Mouse (Mus musculus) G1E-ER4 (cell line): ENCODE data around the gene Gm49322. TPM values are rescaled to one million over a fixed set of nuclear protein-coding genes. Genes with fewer than 3 reads are reported as not detected.

Experiments
- GATA1 ChIP-seq: IDR thresholded peaks from one replicate; pipeline ENCODE4 v1.8.0; 2012; ENCODE audit warnings: low read length, inconsistent platforms
- polyA plus RNA-seq: library from polyadenylated mRNA; stranded (reverse); fragments of >175 nt; gene quantifications from 2 replicates; pipeline ENCODE4 v1.2.3, GENCODE M21; 2012

Gm49322 gene
- polyA plus RNA-seq, 1 experiment = 2.0 TPM

DNA sequence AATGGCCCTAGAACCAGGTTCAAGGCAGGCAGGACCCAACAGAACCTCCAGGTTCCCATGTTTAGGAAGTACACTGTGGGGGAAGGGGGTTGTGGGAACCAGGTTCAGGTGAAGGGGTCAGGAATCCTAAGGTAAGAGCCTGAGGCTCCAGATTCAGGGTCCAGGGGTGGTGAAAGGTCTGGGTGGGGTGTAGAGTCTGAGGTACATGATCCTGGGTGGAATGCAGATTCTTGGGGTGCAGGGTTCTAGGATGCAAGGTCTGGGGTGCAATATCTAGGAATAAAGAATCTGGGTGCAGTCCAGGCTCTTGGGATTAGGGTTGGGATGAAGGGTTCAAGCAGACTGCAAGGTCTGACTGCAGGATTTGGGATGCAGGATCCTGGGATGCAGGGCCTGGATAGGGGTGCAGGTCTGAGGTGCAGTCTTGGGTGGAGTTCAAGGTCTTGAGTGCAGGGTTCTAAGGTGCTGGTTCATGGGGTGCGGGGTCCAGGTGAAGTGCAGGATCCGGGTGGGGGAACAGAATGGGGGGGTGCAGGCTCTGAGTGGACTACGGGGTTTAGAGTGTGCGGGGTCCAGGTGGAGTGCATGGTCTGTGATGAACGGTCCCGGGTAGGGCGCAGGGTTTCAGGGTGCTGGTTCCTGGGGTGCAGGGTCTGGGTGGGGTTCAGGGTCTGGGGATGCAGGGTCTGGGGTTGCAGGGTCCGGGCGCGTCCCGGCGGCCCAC is 49.7 kb downstream of the Gm49322 start:
- TF ChIP-seq GATA1 = no peak

- TF ChIP-seq GATA1 = no peak
Measured at GRCm38 (mm10) chr10:80656130-80656862, 50.5 kb downstream of the Gm49322 start.

GRCm38 (mm10) chr10:80656863-80657623 is 51.2 kb downstream of the Gm49322 start, which contains the start of gene Btbd2:
Gene Btbd2, minus strand, starts transcription at chr10:80657071.
- no peak for TF ChIP-seq GATA1

GRCm38 (mm10) chr10:80658194-80658840 is 52.5 kb downstream of the Gm49322 start:
- no peak for TF ChIP-seq GATA1

DNA sequence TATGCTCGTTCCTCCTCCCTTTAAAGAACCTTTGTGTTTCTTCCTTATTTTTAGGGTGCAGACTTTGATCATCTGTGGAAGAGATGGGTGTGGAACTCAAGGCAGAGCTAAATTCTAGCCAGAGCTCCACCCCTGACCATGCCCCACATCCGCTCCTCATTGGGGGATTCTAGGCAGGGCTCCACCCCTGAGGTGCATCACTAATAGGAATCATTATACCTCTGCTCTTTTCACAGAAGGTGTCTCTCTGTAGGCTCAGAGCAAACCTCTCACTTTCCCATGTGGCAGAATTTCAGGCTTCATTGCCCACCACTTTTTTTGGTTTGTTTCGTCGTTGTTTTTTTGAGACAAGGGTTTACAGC is 53.0 kb downstream of the Gm49322 start:
- TF ChIP-seq GATA1 = no peak

- TF ChIP-seq GATA1 = no peak
Measured at GRCm38 (mm10) chr10:80659213-80659612, 53.4 kb downstream of the Gm49322 start.

- no peak for TF ChIP-seq GATA1
Measured at GRCm38 (mm10) chr10:80661149-80661548, 55.3 kb downstream of the Gm49322 start.

GRCm38 (mm10) chr10:80663485-80664196 is 57.8 kb downstream of the Gm49322 start:
- no peak for TF ChIP-seq GATA1

GRCm38 (mm10) chr10:80664197-80665015 is 58.6 kb downstream of the Gm49322 start:
- no peak for TF ChIP-seq GATA1

- no peak for TF ChIP-seq GATA1
Measured at GRCm38 (mm10) chr10:80665016-80665380, 59.2 kb downstream of the Gm49322 start.

Other genes starting within 250 kb of the Gm49322 start
- gene Plk5, start 249.6 kb upstream of the Gm49322 start, polyA plus RNA-seq = not detected in 2 replicates
- gene Mex3d, start 218.4 kb upstream of the Gm49322 start, polyA plus RNA-seq = 44.6 and 53.8 TPM in 2 replicates
- 289 and 306 TPM in 2 replicates for gene Mbd3, start 206.5 kb upstream of the Gm49322 start, polyA plus RNA-seq
- gene Uqcr11, start 199.2 kb upstream of the Gm49322 start, polyA plus RNA-seq = 1,888 and 2,895 TPM in 2 replicates
- 960 and 1,205 TPM in 2 replicates for gene Tcf3, start 172.4 kb upstream of the Gm49322 start, polyA plus RNA-seq
- not detected in 2 replicates for gene Onecut3, start 111.2 kb upstream of the Gm49322 start, polyA plus RNA-seq
- gene Atp8b3, start 66.9 kb upstream of the Gm49322 start, polyA plus RNA-seq = 0.03 TPM in 2 replicates
- gene Rexo1, start 44.5 kb upstream of the Gm49322 start, polyA plus RNA-seq = 181 and 226 TPM in 2 replicates
- 107 and 125 TPM in 2 replicates for gene Klf16, start 28.7 kb upstream of the Gm49322 start, polyA plus RNA-seq
- gene Abhd17a, start 15.7 kb upstream of the Gm49322 start, polyA plus RNA-seq = 591 and 822 TPM in 2 replicates
- 68.3 and 79.9 TPM in 2 replicates for gene Scamp4, start 3.1 kb upstream of the Gm49322 start, polyA plus RNA-seq
- gene Adat3, start 3.1 kb upstream of the Gm49322 start, polyA plus RNA-seq = 24.6 and 31.6 TPM in 2 replicates
- gene Csnk1g2, start 16.8 kb downstream of the Gm49322 start, polyA plus RNA-seq = 480 and 522 TPM in 2 replicates
- 103 and 127 TPM in 2 replicates for gene Btbd2, start 51.0 kb downstream of the Gm49322 start, polyA plus RNA-seq
- 410 and 459 TPM in 2 replicates for gene Mknk2, start 72.1 kb downstream of the Gm49322 start, polyA plus RNA-seq
- gene Mob3a, start 96.0 kb downstream of the Gm49322 start, polyA plus RNA-seq = 30.7 and 34.7 TPM in 2 replicates
- 8.3 and 10.8 TPM in 2 replicates for gene Izumo4, start 96.2 kb downstream of the Gm49322 start, polyA plus RNA-seq
- gene Ap3d1, start 136.2 kb downstream of the Gm49322 start, polyA plus RNA-seq = 37.8 and 38.4 TPM in 2 replicates
- gene Dot1l, start 149.2 kb downstream of the Gm49322 start, polyA plus RNA-seq = 127 and 130 TPM in 2 replicates
- 777 and 944 TPM in 2 replicates for gene Sf3a2, start 192.2 kb downstream of the Gm49322 start, polyA plus RNA-seq
- gene Plekhj1, start 192.6 kb downstream of the Gm49322 start, polyA plus RNA-seq = 234 and 304 TPM in 2 replicates
- 2.3 TPM in 2 replicates for gene Amh, start 199.2 kb downstream of the Gm49322 start, polyA plus RNA-seq
- gene Jsrp1, start 207.5 kb downstream of the Gm49322 start, polyA plus RNA-seq = 0.11 TPM in 1 of 2 replicates, not detected in the other
- gene Oaz1, start 220.6 kb downstream of the Gm49322 start, polyA plus RNA-seq = 1,739 and 1,884 TPM in 2 replicates
- gene Lingo3, start 238.0 kb downstream of the Gm49322 start, polyA plus RNA-seq = not detected in 2 replicates
- 360 and 413 TPM in 2 replicates for gene Lsm7, start 249.2 kb downstream of the Gm49322 start, polyA plus RNA-seq
- 125 and 130 TPM in 2 replicates for gene Sppl2b, start 249.3 kb downstream of the Gm49322 start, polyA plus RNA-seq